Mouse (Mus musculus) frontal cortex, adult (tissue): ENCODE measurements around the gene Fbrsl1.

Experiments used
- ATAC-seq: cut with Nextera tagmentation; 2 replicates; pipeline ENCODE4 v1.9.2; 2017; ENCODE audit warnings: mild to moderate bottlenecking, moderate library complexity, mixed read lengths; ENCODE audit not compliant: low TSS enrichment

Fbrsl1 gene

DNA sequence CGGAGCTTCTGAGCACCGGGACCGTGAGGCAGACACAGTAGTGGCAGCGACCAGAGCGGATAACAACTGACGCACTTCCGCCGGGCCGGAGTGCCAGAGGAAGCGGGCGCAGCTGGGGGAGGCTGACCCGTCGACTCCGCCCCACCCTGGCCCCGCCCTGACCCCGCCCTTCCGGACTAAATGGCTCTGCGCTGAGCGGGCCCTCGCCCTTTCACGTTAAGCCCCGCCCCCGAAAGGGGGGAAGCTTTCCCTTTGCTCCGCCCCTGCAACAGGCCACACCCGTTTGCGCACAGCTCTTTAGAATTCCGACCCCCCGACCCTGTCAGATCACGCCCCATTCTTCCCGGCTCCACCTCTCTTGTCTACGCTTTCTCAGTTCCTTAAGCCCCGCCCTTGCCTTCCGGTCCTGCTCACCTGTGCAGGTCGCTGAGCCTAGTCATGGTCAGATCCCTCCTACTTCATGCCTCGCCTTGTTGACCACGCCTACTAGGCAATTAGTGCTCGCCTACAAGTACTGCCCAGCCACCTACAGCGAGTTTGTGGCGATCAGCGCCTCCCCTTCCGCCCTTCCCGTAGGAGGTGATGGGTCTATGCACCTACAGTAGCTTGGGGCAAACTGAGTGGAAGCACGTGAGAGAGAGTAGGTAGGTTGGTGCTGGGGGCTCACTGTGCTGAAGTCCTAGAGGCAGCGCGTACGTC is at the start of gene Fbrsl1:
Fbrsl1 (minus strand) TSS at position 68 of the 699 bp plus-strand sequence.
- peak; percentile 86 for ATAC-seq

DNA sequence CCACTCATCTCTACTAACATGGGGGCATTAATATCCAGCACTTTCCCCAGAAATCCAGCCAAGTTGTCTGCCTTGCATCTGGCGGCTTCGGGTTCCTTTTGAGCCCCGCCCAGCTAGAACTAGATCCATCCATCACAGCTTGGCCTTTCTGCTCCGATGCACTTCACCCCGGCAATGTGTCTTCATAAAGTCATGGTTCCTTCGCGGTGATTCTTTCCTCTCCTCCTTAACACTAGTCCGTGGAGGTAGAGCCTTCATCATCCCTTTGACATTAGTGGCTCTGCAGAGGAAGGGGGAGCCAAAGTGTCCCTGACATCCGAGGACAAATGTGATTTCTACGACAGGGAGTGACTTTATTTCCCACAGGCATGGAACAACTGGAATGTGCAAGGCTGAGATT is 49.8 kb upstream of the Fbrsl1 start:
- no peak for ATAC-seq

DNA sequence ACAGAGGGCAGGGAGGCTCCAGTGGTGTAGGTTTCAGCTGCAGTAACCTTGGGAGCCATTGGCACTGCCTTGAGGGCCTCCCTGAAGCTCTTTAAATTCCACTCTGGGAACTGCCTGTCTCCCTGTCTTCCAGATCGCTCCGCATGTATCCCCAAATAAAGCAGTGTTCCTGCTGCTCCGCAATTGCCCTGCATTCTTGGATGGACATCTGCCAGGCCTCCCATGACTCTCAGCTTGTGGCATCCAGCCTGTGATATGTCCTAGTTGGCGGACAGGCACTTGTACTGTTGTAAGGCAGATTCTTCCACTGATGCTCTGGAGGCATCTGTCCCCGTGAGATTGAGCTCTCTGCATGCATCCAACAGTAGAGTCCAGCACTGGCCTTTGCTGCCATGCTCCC is 49.3 kb upstream of the Fbrsl1 start:
- peak; percentile 48; the same call in 1 of the 2 replicates for ATAC-seq

- no peak for ATAC-seq
Measured at GRCm38 (mm10) chr5:110495051-110495450, 46.7 kb upstream of the Fbrsl1 start.

GRCm38 (mm10) chr5:110494396-110494795 is 46.1 kb upstream of the Fbrsl1 start:
- ATAC-seq: no peak

- peak; percentile 88 for ATAC-seq
Measured at GRCm38 (mm10) chr5:110493785-110494184, 45.5 kb upstream of the Fbrsl1 start.

GRCm38 (mm10) chr5:110489639-110490038 is 41.3 kb upstream of the Fbrsl1 start:
- ATAC-seq: no peak

DNA sequence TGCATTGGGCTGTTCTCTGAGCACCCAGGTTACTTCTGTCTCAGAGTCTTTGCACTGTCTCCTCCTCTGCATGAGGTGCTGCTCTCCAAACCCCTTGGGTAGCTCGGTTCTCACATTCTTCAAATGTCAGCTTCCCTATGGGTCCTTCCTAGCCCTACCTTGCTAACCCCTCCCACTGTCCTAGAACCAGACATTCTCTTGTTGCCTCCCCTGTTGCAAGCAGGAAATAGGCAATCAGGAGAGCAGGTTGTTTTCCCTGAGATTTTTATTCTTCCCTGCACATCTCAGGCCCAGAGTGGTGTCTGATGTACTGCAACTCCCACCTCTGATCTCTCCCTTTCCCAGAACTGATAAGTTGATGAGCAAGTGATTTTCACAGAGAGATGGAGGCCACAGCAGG is 39.6 kb upstream of the Fbrsl1 start:
- no peak for ATAC-seq

GRCm38 (mm10) chr5:110486674-110487334 is 38.5 kb upstream of the Fbrsl1 start:
- ATAC-seq: no peak

GRCm38 (mm10) chr5:110484711-110485110 is 36.4 kb upstream of the Fbrsl1 start:
- ATAC-seq: no peak

- no peak for ATAC-seq
Measured at GRCm38 (mm10) chr5:110479228-110479627, 30.9 kb upstream of the Fbrsl1 start.

GRCm38 (mm10) chr5:110474156-110474555 is 25.9 kb upstream of the Fbrsl1 start:
- ATAC-seq: no peak

DNA sequence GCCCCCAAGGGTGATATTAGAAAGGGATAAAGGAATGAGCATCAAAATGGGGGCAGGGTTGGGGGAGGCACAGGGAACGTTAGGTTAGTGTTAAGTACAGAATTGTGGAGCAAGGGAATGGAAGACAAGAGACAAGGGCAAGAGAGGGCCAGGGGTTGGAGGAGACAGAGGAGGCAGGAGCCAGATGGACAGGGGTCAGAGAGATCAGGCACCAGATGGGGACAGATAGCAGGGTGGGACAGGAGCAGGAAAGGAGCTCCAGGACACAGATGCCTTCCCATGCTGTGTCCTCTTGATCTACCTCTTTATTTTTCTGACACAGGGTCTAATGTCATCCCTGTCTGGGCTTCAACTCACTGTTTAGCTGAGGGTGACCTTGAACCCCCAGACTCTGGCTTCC is 24.5 kb upstream of the Fbrsl1 start:
- no peak for ATAC-seq

DNA sequence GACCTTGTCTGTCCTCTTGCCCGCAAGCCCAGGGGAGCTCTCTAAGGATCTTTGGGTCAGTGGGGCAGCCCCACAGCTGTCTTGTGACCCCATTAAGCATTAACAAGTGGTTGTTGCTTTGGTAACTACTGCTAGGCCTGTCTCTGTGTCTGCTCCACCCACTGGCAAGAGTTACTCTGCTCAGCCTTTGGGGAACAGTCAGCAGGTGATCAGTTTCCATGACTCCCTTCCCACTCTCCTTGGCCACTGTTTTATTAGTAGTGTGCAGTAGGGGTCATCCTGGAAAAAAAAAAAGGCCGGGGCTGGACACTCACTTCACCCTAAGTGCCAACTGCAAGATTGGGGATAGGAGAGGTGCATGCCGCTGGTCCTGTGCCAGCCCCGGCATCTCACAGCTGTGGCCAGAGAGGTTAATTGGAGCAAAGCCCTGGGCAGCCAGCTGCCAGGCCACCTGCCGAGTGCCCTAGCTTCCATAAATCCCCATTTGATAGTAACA is 23.7 kb upstream of the Fbrsl1 start:
- no peak for ATAC-seq

GRCm38 (mm10) chr5:110471285-110471684 is 23.0 kb upstream of the Fbrsl1 start:
- ATAC-seq: no peak

- no peak for ATAC-seq
Measured at GRCm38 (mm10) chr5:110469227-110469925, 21.1 kb upstream of the Fbrsl1 start.

DNA sequence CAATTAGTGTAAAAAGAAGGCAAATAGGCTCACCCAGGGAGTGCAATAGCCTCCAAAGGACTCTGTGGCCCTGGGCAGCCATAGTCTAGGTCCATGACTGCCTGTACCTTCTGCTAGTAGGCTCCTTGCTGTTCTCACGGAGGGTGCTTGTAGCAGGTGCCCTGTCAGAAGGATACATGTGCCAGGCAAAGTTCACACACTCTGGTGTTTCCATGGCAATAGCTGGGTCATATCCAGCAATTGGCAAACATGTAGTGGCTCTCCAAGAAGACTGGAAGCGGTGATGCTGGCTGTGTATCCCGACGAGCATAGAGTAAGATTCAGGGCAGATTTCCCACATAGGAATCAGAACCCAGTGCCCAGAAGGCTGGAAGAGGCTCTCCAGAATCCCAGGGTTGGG is 20.0 kb upstream of the Fbrsl1 start:
- no peak for ATAC-seq

DNA sequence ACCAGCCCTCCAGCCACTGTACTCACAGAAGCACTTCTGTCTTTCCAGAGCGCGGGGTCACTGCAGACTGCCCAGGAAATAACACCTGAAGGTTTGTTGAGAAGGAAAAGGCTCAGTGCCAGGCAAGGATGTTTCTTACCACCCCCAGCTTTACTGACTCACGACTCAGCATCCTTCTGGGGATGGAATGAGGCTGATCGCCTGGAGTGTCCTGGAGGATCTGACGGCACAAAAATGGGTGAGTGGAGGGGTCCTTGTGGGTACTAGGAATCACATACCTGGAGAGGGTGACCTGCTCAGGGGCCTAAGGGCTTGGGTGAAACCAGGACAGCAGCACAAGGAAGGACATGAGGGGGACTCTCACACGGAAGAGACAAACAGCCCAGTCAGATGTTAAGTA is 19.4 kb upstream of the Fbrsl1 start:
- peak; percentile 80 for ATAC-seq

- no peak for ATAC-seq
Measured at GRCm38 (mm10) chr5:110466531-110467424, 18.5 kb upstream of the Fbrsl1 start.

- no peak for ATAC-seq
Measured at GRCm38 (mm10) chr5:110462646-110463045, 14.3 kb upstream of the Fbrsl1 start.

DNA sequence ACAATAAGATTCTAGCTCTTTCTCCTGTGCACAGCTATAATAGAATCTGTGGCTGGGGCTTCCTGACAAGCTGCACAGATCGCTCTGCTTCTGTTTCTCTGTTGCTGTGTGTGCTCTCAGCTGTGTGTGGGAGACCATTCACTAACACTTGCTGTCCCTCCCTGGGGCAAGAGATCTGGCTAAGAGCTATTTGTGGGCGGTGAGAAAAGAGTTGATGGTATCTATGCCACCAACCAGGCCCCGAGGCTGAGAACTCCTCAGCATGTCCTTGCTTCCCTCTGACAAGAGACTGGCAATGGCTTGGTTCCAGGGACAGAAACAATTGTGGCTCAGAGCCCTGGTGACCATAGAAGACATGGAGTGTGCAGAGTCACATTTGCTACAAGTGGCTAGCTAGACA is 10.6 kb upstream of the Fbrsl1 start:
- peak; percentile 97 for ATAC-seq

DNA sequence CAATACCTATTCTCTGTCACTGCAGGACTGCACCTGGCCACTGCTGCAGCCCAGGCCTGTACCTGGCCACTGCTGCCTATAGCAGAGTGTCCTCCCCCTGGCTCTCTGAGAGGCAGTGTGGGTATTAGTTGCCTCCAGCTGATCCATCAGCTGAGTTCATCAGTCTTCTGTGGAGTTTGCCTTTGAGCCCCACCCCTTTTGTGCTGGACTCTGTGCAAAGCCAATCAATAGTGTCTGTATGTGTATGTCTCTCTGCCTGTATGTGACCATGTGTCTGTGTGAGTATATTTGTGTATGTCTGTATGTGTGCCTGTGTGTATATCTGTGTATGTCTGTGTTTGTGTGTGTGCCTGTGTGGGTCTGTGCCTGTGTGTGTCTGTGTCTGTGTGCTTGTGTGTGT is 7.0 kb upstream of the Fbrsl1 start:
- no peak for ATAC-seq
